10 mouse cellular contexts compared by ENCODE assay signal in the genomic region with DNA sequence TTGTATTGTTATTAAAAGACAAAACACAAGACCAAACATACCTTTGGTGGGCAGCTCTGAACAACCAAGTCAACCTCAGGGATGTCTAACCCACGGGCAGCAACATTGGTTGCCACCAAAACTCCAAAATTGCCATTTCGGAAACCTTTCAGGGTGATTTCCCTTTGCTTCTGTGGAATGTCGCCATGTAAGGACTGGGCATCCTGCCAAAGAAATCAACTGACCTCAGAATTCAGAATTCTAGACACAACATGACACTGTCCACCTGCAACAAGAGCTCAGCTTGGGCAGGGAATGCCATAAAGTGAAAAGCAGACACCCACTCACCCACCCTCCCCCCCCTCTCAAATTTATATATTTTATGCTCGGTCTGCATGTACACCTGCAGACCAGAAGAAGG. TPM values are rescaled to one million over a fixed set of nuclear protein-coding genes. Genes with fewer than 3 reads are reported as not detected.
DNase-seq lines count a peak whose midpoint lies in the region.
"Had no signal": no experiment of that assay in that cellular context is flagged by ENCODE, and none has a peak within 500 bp of the region (broad histone marks: within the 10 kb centered on the region; RNA-seq: fewer than 3 reads in every experiment).

No protein-coding gene starts in this region.

- peak; percentile 60 for DNase-seq in adrenal gland, postnatal 14 days
- no peak for DNase-seq in adrenal gland, adult 18-20 months (ENCODE audit: low spot score in 2 of 2)
- peak; percentile 37 for DNase-seq in kidney, adult 18-20 months
- DNase-seq in kidney, adult 11 months = no peak
- peak; percentile 20 for DNase-seq in ovary, adult 18-20 months (ENCODE audit: low spot score)
- DNase-seq in ovary, postnatal 10 days (ENCODE audit: low spot score) = no peak
- DNase-seq in layer of hippocampus, adult 8-10 months (ENCODE audit: low spot score in 2 of 2) = no peak
- no peak for DNase-seq in thymus, postnatal 10 days (ENCODE audit: low spot score in 2 of 2)
- DNase-seq: gastrocnemius, postnatal 36 days; thymus, postnatal 25 days had no signal

RNA-seq across cellular contexts. Expression of a gene that starts 10.4 kb away (rescaled TPM):
- 34.8 and 38.5 TPM in 2 replicates for total RNA-seq in adrenal gland, postnatal 14 days (2021)
- 10 to 100 TPM; 45.7 to 57.0 TPM for total RNA-seq in adrenal gland, adult 18-20 months (2021)
- 100 to 1,000 TPM; 187 to 202 (median 195) TPM for total RNA-seq in layer of hippocampus, adult 8-10 months (2022)

RNA-seq across cellular contexts. Expression of a gene that starts 13.5 kb away (rescaled TPM):
- 74.2 and 78.8 TPM in 2 replicates for total RNA-seq in adrenal gland, postnatal 14 days (2021)
- 10 to 100 TPM; 75.4 to 79.8 TPM for total RNA-seq in adrenal gland, adult 18-20 months (2021)
- total RNA-seq in layer of hippocampus, adult 8-10 months (2022) = 10 to 100 TPM; 21.2 to 28.9 (median 23.2) TPM

Comparison
In these comparisons a context has a peak if more than half of its experiments do, and no peak if none do; other contexts are left out.
1. DNase-seq: peak in adrenal gland, postnatal 14 days (single experiment), kidney, adult 18-20 months (single experiment) and ovary, adult 18-20 months (single experiment); none in adrenal gland, adult 18-20 months (0 of 2), kidney, adult 11 months (single experiment), ovary, postnatal 10 days (single experiment), layer of hippocampus, adult 8-10 months (0 of 2) and thymus, postnatal 10 days (0 of 2).